Comparison of ENCODE assay signal across 18 mouse cellular contexts in the genomic region with DNA sequence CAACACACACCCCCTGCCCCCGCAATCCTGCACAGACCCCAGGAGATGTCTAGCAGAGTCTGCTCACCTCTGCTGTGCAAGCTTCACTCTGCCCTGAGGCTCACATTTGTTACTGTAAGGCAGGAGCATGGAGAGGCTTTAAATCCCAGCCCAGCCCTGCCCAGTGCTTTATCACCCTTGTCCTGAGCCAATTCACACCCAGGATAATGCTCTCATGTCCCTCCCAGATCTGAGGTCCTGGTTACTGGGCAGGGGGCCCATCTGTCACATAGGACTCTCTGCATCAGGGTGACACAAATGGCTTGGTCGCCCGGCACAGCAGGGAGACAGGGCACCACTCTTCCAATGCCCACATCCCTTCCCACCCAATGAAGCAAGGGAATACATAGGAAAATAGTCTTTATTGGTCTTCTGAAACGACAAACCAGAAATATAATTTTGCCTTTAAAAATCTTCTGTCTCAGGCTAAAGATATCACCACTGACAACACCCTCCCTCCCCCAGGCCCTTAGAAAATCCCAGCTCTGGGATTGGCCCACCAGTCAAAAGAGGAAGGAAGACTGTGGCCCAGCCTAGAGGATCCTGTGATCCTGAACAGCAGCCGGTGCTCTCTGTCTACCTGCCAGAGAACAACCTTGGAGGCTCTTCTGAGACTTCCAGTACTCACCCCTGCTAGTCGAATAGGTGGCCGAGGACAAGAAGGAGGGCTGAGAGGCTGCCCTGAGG. TPM values are rescaled to one million over a fixed set of nuclear protein-coding genes. Genes with fewer than 3 reads are reported as not detected.
DNase-seq lines count a peak whose midpoint lies in the region; ATAC-seq and TF ChIP-seq lines count a peak whose summit lies in the region.
"Had no signal": no experiment of that assay in that cellular context is flagged by ENCODE, and none has a peak within 500 bp of the region (broad histone marks: within the 10 kb centered on the region; RNA-seq: fewer than 3 reads in every experiment).

No protein-coding gene starts in this region.

- no peaks in the 10 kb centered on the region for H3K27me3 ChIP-seq in hindbrain, postnatal 0 days (ENCODE audit: insufficient read depth, low read length)
- no peaks in the 10 kb centered on the region for H3K27me3 ChIP-seq in hindbrain, embryonic 14.5 days (ENCODE audit: control insufficient read depth, insufficient read depth, low read length)
- no peaks in the 10 kb centered on the region for H3K27me3 ChIP-seq in kidney, embryonic 15.5 days

- H3K36me3 ChIP-seq in hindbrain, postnatal 0 days (ENCODE audit: insufficient read depth, low read length): peaks cover 5% of the 10 kb centered on the region; the same call in 1 of the 2 replicates
- 0 out of 2 replicates have a peak, but pooled peaks cover 5% of the 10 kb centered on the region for H3K36me3 ChIP-seq in hindbrain, embryonic 14.5 days (replicated peaks; ENCODE audit: control insufficient read depth, insufficient read depth)
- no peaks in the 10 kb centered on the region for H3K36me3 ChIP-seq in kidney, embryonic 15.5 days
- H3K36me3 ChIP-seq: G1E; midbrain, embryonic 10.5 days had no signal

- TF ChIP-seq CTCF in hindbrain, postnatal 0 days (IDR thresholded peaks at IDR 0.05; ENCODE audit: low read depth): no peak

- WGBS in hindbrain, postnatal 0 days: 49% methylated on average over 7 of the region's 7 CpGs
- WGBS in hindbrain, embryonic 14.5 days: 66% methylated on average over 7 of the region's 7 CpGs
- 42% methylated on average over 7 of the region's 7 CpGs for WGBS in kidney, embryonic 15.5 days

- H3K9me3 ChIP-seq in hindbrain, postnatal 0 days (ENCODE audit: low read length): no peaks in the 10 kb centered on the region
- H3K9me3 ChIP-seq in hindbrain, embryonic 14.5 days (ENCODE audit: control insufficient read depth, low read length): no peaks in the 10 kb centered on the region
- no peaks in the 10 kb centered on the region for H3K9me3 ChIP-seq in kidney, embryonic 15.5 days (replicated peaks)
- H3K9me3 ChIP-seq: G1E; midbrain, embryonic 10.5 days had no signal

- no peak overlapping the region for H3K9ac ChIP-seq in hindbrain, postnatal 0 days (replicated peaks; ENCODE audit: low read length)
- H3K9ac ChIP-seq in hindbrain, embryonic 14.5 days: no peak overlapping the region
- no peak overlapping the region for H3K9ac ChIP-seq in kidney, embryonic 15.5 days

- DNase-seq in adrenal gland, postnatal 25 days: peak; percentile 0
- no peak for DNase-seq in adrenal gland, postnatal 10 days
- DNase-seq in hindbrain, postnatal 0 days (ENCODE audit: low spot score): peak; percentile 45
- DNase-seq in hindbrain, embryonic 14.5 days (ENCODE audit: low spot score): no peak
- DNase-seq in retina, postnatal 1 day: peak; percentile 61
- no peak for DNase-seq in retina, embryonic 14.5 days (ENCODE audit: low spot score)
- DNase-seq in gastrocnemius, postnatal 36 days: no peak
- DNase-seq: cerebellum, adult 18-20 months; kidney, adult 2 months; kidney, postnatal 25 days; layer of hippocampus, adult 9-11 months; lung, adult 18-20 months; right cerebral cortex, postnatal 4 days; thymus, postnatal 14 days had no signal

- H3K4me3 ChIP-seq in hindbrain, postnatal 0 days (ENCODE audit: low read length): no peak overlapping the region
- no peak overlapping the region for H3K4me3 ChIP-seq in hindbrain, embryonic 14.5 days (replicated peaks; ENCODE audit: low read length)
- H3K4me3 ChIP-seq in kidney, embryonic 15.5 days (replicated peaks): no peak overlapping the region
- H3K4me3 ChIP-seq: midbrain, embryonic 10.5 days had no signal

- H3K4me2 ChIP-seq in hindbrain, postnatal 0 days (ENCODE audit: low read depth, low read length): no peak overlapping the region
- H3K4me2 ChIP-seq in hindbrain, embryonic 14.5 days (replicated peaks): no peak overlapping the region
- H3K4me2 ChIP-seq in kidney, embryonic 15.5 days: no peak overlapping the region

- no peak for ATAC-seq in hindbrain, postnatal 0 days
- no peak for ATAC-seq in hindbrain, embryonic 14.5 days (ENCODE audit: low FRiP score)
- ATAC-seq in kidney, embryonic 15.5 days (replicated peaks; ENCODE audit: low FRiP score): no peak
- ATAC-seq: CD4-positive, CD25-positive, alpha-beta regulatory T cell, adult 4 months had no signal

- peak overlapping the region; percentile 36; the same call in 1 of the 2 replicates for H3K27ac ChIP-seq in hindbrain, postnatal 0 days
- H3K27ac ChIP-seq in hindbrain, embryonic 14.5 days: no peak overlapping the region
- no peak overlapping the region for H3K27ac ChIP-seq in kidney, embryonic 15.5 days
- H3K27ac ChIP-seq: midbrain, embryonic 10.5 days had no signal

- H3K4me1 ChIP-seq in hindbrain, postnatal 0 days (ENCODE audit: insufficient read depth, low read length): peaks cover 26% of the 10 kb centered on the region
- peaks cover 23% of the 10 kb centered on the region for H3K4me1 ChIP-seq in hindbrain, embryonic 14.5 days (replicated peaks; ENCODE audit: control insufficient read depth, insufficient read depth, low read length)
- peaks cover 6% of the 10 kb centered on the region for H3K4me1 ChIP-seq in kidney, embryonic 15.5 days

- intact Hi-C loops in gastrocnemius, postnatal 36 days (cut with DNase I): no loop called here

RNA-seq across cellular contexts. Expression of gene Lrtm2, which starts 15.7 kb away (rescaled TPM):
- not detected in 2 replicates for total RNA-seq in adrenal gland, postnatal 25 days (2021)
- under 1 TPM in 1 of 2 experiments, not detected in 1; 0.12 TPM for total RNA-seq in adrenal gland, postnatal 10 days (2021)
- total RNA-seq in hindbrain, postnatal 0 days (2014; rRNA removed): 37.5 and 44.4 TPM in 2 replicates
- 15.2 and 16.3 TPM in 2 replicates for polyA plus RNA-seq in hindbrain, postnatal 0 days (2015; fragmentation: Nextera tagmentation; extraction: Ambion mirVana)
- 7.8 and 13.2 TPM in 2 replicates for polyA plus RNA-seq in hindbrain, embryonic 14.5 days (2014; fragmentation: Nextera tagmentation; extraction: Ambion mirVana)
- polyA plus RNA-seq in kidney, embryonic 15.5 days (2015; fragmentation: Nextera tagmentation; extraction: Ambion mirVana): 0.14 and 0.26 TPM in 2 replicates
- total RNA-seq in gastrocnemius, postnatal 36 days (2021): under 1 TPM; 0.31 to 0.47 TPM
- polyA plus RNA-seq: G1E had no signal

Comparison
In these comparisons a context has a peak if more than half of its experiments do, and no peak if none do; other contexts are left out.
1. DNase-seq: peak in adrenal gland, postnatal 25 days (single experiment), hindbrain, postnatal 0 days (single experiment) and retina, postnatal 1 day (single experiment); none in adrenal gland, postnatal 10 days (single experiment), hindbrain, embryonic 14.5 days (single experiment), retina, embryonic 14.5 days (single experiment) and gastrocnemius, postnatal 36 days (0 of 2).
2. RNA of gene Lrtm2, which starts 15.7 kb away (total RNA-seq): 37.5 to 44.4 TPM in hindbrain, postnatal 0 days; 0.31 to 0.47 TPM in gastrocnemius, postnatal 36 days, 0.12 TPM in adrenal gland, postnatal 10 days and not detected in adrenal gland, postnatal 25 days; every median in the first group is over 10 times any median in the second.